Mouse (Mus musculus): Measurements from ENCODE around the gene Neto2. TPM values are rescaled to one million over a fixed set of nuclear protein-coding genes. Genes with fewer than 3 reads are reported as not detected.
A peak's percentile ranks its signal among the peaks of the same experiment; 100 is the strongest.

Gene Neto2
- polyA plus RNA-seq, 1 experiment from 2014 or later: 3.0 TPM

GRCm38 (mm10) chr8:85601741-85602140 is 99.0 kb downstream of the Neto2 start:
- H3K27me3 ChIP-seq (replicated peaks): no peaks in the 10 kb centered on the region
- WGBS (ENCODE audit: insufficient replicate concordance): 63% methylated on average over 8 of the region's 8 CpGs
- H3K36me3 ChIP-seq: no peaks in the 10 kb centered on the region
- no peaks in the 10 kb centered on the region for H3K9me3 ChIP-seq (replicated peaks)
- H3K4me1 ChIP-seq: no peaks in the 10 kb centered on the region
- H3K4me2 ChIP-seq: no peak overlapping the region
- no peak overlapping the region for H3K27ac ChIP-seq
- no peak overlapping the region for H3K4me3 ChIP-seq
- H3K9ac ChIP-seq: no peak overlapping the region
- ATAC-seq: no peak

- Histone ChIP-seq H3K4me1 (no peaks in the 10 kb centered on the region), H3K4me2 (no peak overlapping the region), H3K9me3 (replicated peaks) (no peaks in the 10 kb centered on the region), H3K27me3 (replicated peaks) (no peaks in the 10 kb centered on the region), H3K36me3 (no peaks in the 10 kb centered on the region), H3K9ac (no peak overlapping the region), H3K27ac (no peak overlapping the region), H3K4me3 (no peak overlapping the region)
- no peak for ATAC-seq
- WGBS (ENCODE audit: insufficient replicate concordance): 50% methylated on average over 8 of the region's 8 CpGs
Measured at GRCm38 (mm10) chr8:85597413-85598191, 103.1 kb downstream of the Neto2 start.

DNA sequence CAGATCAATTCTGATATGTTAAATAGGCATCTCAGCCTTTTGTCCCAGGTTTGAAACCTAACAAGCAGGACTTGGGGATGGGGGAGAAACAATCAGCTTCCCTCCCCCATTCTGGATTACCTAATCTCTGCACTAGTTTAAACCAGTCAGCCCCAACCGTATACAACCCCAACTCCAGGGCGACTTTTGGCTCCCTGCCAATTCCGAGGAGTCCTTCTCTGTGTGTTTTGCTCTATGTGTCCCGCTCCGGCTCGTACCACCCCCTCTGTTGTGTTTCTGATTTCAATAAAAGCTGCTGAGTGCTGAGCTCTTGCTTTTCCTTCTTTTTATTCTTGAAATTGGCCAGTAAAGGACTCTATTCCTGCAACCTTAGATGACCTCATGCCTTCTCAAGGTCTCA is 105.3 kb downstream of the Neto2 start:
- H3K36me3 ChIP-seq: no peaks in the 10 kb centered on the region
- no peak overlapping the region for H3K4me3 ChIP-seq
- no peaks in the 10 kb centered on the region for H3K9me3 ChIP-seq (replicated peaks)
- 58% methylated on average over 6 of the region's 6 CpGs for WGBS (ENCODE audit: insufficient replicate concordance)
- no peak overlapping the region for H3K27ac ChIP-seq
- peak; percentile 71 for ATAC-seq
- H3K27me3 ChIP-seq (replicated peaks): no peaks in the 10 kb centered on the region
- H3K4me1 ChIP-seq: no peaks in the 10 kb centered on the region
- H3K9ac ChIP-seq: no peak overlapping the region
- no peak overlapping the region for H3K4me2 ChIP-seq

DNA sequence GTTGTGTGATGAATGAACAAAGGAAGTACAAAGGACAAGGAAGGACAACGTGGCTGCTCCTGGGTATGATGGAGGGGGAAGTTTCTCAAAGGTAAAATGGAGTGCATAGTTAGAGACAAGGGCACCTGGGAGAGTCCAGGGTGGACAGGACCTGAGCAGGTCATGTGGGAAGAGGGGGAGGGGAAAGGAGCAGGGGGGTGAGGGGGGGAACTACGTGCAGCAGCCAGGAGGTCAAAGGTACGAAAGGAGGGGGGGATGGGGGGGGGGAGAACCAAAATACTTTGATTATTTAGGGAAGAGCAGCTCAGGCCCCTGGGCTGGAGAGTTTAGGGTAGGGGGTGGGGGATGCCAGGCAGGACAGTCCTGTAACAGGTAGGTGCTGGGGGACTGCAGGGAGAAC is 105.7 kb downstream of the Neto2 start:
- no peak overlapping the region for H3K4me3 ChIP-seq
- H3K36me3 ChIP-seq: no peaks in the 10 kb centered on the region
- no peak overlapping the region for H3K9ac ChIP-seq
- no peaks in the 10 kb centered on the region for H3K27me3 ChIP-seq (replicated peaks)
- H3K27ac ChIP-seq: no peak overlapping the region
- H3K4me2 ChIP-seq: no peak overlapping the region
- peak; percentile 44 for ATAC-seq
- 43% methylated on average over 3 of the region's 3 CpGs for WGBS (ENCODE audit: insufficient replicate concordance)
- H3K9me3 ChIP-seq (replicated peaks): no peaks in the 10 kb centered on the region
- H3K4me1 ChIP-seq: no peaks in the 10 kb centered on the region

DNA sequence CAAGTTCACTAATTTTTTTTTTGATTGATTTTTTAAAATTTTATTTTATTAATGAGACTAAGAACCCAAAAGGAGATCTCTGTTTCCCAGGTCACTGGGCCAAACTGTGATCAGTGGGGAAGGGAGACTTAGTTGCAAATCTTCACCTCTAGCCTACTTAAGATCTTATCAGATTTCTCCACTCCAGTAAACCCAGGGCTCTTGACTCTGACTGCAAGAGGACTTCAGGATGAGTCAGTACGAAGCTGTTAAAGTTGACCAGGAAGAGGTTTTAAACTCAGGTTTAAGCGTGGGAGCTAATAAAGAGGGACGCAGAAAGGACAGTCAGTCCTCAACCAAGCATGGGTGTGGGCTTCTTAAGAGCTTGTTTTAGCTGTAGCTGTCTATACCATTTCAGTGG is 107.4 kb downstream of the Neto2 start:
- Histone ChIP-seq H3K9ac (no peak overlapping the region), H3K27ac (no peak overlapping the region), H3K27me3 (replicated peaks) (no peaks in the 10 kb centered on the region), H3K9me3 (replicated peaks) (no peaks in the 10 kb centered on the region), H3K36me3 (no peaks in the 10 kb centered on the region), H3K4me3 (no peak overlapping the region), H3K4me2 (no peak overlapping the region), H3K4me1 (no peaks in the 10 kb centered on the region)
- ATAC-seq: no peak
- WGBS (ENCODE audit: insufficient replicate concordance): 63% methylated on average over 3 of the region's 3 CpGs

DNA sequence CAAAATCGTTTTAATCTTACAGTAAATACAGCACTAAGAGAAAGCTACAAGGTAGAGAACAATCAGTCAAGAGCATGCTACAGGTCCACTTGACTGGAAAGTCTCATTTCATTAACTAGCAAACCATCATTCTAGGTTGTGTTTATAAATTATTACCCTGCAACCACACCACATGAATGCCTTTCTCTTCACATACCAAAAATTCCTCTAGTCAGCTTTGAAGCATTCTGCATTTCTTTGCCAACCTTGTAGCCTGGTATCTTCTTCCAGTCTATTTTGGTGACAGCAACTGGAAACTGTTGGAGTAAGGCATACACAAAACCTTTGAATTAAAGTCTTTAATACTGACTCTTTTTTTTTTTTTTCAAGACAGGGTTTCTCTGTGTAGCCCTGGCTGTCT is 109.2 kb downstream of the Neto2 start:
- no peaks in the 10 kb centered on the region for H3K4me1 ChIP-seq
- WGBS (ENCODE audit: insufficient replicate concordance): 56% methylated on average over 1 of the region's 1 CpGs
- H3K27me3 ChIP-seq (replicated peaks): no peaks in the 10 kb centered on the region
- no peak for ATAC-seq
- no peak overlapping the region for H3K4me3 ChIP-seq
- H3K9ac ChIP-seq: no peak overlapping the region
- H3K27ac ChIP-seq: no peak overlapping the region
- no peaks in the 10 kb centered on the region for H3K36me3 ChIP-seq
- no peak overlapping the region for H3K4me2 ChIP-seq
- H3K9me3 ChIP-seq (replicated peaks): no peaks in the 10 kb centered on the region

- no peak for ATAC-seq
- Histone ChIP-seq H3K27me3 (replicated peaks) (no peaks in the 10 kb centered on the region), H3K4me2 (no peak overlapping the region), H3K4me3 (no peak overlapping the region), H3K9me3 (replicated peaks) (no peaks in the 10 kb centered on the region), H3K9ac (no peak overlapping the region), H3K36me3 (no peaks in the 10 kb centered on the region), H3K27ac (no peak overlapping the region), H3K4me1 (no peaks in the 10 kb centered on the region)
- WGBS (ENCODE audit: insufficient replicate concordance): 79% methylated on average over 1 of the region's 1 CpGs
Measured at GRCm38 (mm10) chr8:85590258-85590657, 110.5 kb downstream of the Neto2 start.

DNA sequence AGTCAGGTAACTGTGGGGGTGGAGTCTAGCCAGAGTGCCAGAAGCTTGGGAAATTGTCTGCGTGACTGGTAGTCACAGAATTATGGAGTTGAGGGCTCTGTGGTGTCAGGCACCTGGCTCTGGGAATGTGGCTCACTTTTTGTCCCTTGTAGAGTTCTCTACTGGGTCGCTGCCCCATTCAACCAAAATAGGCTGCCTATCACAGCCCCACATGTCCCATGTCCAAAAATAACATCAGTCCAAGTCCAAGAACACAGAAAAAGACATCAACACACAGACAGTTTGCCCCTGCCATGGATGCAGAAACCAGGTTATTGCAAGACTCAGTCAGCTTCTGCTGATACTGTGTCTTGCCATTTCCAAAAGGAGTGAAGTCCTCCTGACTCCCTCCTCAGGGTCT is 112.1 kb downstream of the Neto2 start:
- no peak overlapping the region for H3K27ac ChIP-seq
- H3K27me3 ChIP-seq (replicated peaks): no peaks in the 10 kb centered on the region
- H3K4me3 ChIP-seq: no peak overlapping the region
- no peak for ATAC-seq
- no peak overlapping the region for H3K4me2 ChIP-seq
- 65% methylated on average over 2 of the region's 2 CpGs for WGBS (ENCODE audit: insufficient replicate concordance)
- H3K4me1 ChIP-seq: no peaks in the 10 kb centered on the region
- H3K9ac ChIP-seq: no peak overlapping the region
- no peaks in the 10 kb centered on the region for H3K9me3 ChIP-seq (replicated peaks)
- H3K36me3 ChIP-seq: no peaks in the 10 kb centered on the region

Small RNA genes lying within 50 kb of the gene (microRNA-seq; reads per million reads assigned to microRNA genes)
- gene Mir8109: not detected

Other genes starting within 250 kb of the Neto2 start
- 18.5 and 20.1 TPM in 2 replicates for gene Gpt2, start 208.3 kb downstream of the Neto2 start, polyA plus RNA-seq (2016; fragmentation: Nextera tagmentation; extraction: Ambion mirVana)
- 124 TPM in 2 replicates for gene Dnaja2, start 145.6 kb downstream of the Neto2 start, polyA plus RNA-seq (2016; fragmentation: Nextera tagmentation; extraction: Ambion mirVana)
- gene Itfg1, start 140.0 kb upstream of the Neto2 start, polyA plus RNA-seq (2016; fragmentation: Nextera tagmentation; extraction: Ambion mirVana): 32.3 and 34.1 TPM in 2 replicates
- 19.4 TPM in 2 replicates for gene Phkb, start 140.0 kb upstream of the Neto2 start, polyA plus RNA-seq (2016; fragmentation: Nextera tagmentation; extraction: Ambion mirVana)

All from liver, embryonic 12.5 days (tissue).